Mouse (Mus musculus): ENCODE results near the gene Gsdma.
"Not testable (repeated sequence)": the region's sequence is repeated elsewhere in the genome, so short reads cannot be mapped to it uniquely, and the experiment has no call there.

The Gsdma gene

DNA sequence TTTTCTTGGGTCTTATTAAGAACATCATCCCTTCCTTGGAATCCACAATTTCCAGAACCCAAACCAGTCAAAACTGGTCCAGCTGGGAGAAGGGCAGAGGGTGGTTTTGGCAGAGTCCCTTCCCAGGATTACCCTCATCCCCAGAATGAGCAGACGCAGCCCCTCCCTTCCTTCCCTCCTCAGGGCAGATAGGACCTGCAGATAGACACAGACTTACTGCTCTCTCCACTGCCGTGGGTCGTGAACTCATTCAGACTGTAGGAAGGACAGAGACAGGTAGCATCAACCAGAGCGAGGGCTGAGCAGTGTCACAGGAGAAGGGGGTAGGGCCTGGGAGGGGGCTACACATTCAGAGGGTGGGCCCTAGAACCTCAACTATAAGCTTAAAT, 46.9 kb downstream of the Gsdma start:
- no peak for DNase-seq

DNA sequence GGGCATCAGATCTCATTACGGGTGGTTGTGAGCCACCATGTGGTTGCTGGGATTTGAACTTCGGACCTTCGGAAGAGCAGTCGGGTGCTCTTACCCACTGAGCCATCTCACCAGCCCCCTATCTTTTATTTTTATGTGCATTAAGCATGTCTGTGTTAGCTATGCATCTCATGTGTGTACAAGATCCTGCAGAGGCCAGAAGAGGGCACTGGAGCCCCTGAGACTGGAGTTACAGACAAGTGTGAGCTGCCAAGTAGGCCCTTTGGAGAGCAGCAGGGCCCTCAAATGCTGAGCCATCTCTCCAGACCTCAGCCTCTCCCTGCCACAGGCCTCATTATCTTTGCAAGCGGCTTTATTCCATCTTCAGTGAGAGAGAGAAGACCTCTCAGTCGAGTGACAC, 47.9 kb downstream of the Gsdma start:
- not testable (repeated sequence) for DNase-seq

DNA sequence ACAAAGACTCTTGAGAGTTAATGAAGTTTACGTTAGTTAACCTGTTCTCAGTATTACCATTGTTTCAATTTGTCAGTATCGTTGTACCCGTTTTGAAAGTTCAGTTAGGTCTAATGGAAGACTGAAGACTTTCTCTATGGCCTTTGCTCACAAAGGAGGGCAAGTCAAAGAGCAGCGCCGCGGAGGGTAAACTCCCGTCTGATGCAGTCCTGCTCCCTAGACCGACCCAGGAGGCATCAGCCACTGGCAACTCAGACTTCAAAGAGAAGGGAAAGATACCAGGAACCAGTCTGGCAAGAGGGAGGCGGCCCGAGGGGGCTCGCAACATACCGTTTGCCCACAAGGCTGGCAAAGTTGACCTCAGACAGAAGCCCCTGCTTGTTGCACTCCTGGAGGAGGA, 49.6 kb downstream of the Gsdma start:
- no peak for DNase-seq

DNA sequence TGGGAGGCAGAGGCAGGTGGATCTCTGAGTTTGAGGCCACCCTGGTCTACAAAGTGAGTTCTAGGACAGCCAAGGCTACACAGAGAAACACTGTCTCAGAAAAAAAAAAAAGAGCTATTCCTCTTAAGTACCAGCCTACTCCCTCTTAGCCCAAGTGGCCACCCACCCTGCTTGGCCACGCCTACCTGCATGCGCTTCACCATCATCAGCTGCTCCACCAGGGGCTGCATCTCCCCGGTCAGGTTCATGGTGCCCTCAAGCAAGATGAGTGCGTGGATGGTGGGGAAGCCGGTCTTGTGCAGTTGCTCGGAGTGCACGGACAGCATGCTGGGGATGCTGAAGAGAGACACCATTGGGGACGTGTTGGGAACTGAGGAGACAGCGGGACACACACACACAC, 51.8 kb downstream of the Gsdma start:
- DNase-seq, result no peak

DNA sequence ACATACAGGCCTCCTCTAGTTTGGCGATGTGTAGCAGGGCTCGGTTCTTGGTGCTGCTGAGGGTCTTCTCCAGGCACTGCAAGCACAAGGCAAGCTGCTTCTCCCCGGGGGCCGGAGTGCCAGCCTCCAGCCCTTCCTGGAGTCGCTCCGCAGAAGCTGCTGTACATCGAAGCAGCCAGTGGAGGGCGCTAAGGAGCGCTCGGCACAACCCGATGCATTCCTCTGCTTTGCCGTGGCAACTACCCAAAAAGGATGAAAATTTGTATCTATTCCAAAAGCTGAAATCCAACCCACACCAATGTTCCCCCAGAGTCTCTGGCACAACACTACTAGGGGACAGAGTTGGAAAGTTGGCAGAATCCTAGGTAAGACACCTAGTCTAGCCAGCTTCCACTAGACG, 53.8 kb downstream of the Gsdma start:
- DNase-seq, result peak; percentile 83

DNA sequence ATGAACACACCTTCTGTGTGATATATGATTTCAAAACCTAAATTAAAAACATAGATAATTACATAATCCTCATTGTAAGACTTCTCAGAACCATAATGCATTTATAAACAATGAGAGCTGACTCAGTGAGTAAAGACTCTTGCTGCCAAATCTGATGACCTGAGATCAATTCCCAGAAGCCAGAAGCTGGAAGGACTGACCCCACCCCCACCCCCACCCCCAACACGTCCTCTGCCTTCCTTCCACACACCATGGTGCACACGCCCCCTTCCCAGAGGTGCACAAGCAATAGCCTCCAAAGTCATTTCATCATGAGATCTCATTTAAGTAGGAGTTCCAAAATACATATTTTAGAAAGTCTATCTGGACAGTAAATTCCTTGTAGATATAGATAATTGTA, 56.6 kb downstream of the Gsdma start:
- DNase-seq, result no peak

DNA sequence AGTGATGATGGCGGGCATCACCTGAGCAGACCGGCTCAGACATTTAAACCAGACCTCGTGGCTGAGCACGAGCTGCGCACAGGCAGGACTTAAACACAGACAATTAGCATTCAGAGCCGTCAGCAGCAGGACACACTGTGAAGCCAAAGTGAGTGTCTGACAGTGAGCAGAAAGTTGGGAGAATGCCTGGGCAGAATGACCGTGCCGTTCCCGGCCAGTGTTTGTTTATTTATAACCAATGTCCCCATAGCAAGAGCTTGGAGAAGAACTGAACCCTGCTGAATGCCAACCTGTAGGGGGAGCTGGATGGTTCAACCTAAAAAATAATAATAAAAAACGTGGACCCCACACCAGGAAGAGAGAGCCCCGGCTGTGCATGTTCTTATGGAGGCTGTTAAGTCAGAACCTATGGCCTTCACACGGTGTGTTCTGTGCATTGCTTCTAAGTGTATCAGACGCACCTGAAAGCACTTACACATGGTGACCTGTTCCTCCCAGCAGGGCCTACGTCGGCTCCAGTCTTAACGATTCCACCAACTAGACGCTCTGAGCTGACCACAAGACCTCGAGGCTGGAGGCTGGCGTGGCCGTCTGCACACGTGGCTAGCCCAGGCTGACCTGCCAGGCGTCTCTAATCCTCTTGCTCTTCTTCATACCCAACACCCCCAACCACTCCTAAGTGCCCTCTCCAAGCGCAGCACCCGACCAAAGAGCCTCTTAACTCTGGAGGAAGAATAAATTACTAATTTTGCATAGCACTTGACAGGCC, 57.5 kb downstream of the Gsdma start:
- DNase-seq, result peak; percentile 74

DNA sequence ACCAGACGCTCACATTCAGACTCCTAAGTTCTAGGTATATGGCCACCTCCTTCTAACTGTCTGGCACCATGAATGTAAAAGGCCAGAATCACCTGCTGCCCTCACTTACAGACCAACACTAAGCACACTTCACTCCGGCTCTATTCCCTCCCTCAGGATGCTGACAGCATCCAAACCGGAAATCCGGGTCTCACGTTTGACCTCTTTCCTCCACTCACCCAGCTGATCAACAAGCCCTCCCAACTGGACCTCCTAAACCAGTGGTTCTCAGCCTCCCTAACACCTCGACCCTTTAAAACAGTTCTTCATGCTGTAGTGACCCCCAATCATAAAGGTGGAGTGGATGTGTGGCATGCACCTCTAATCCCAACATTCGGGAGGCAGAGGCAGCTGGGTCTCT, 58.9 kb downstream of the Gsdma start:
- DNase-seq, result no peak

DNA sequence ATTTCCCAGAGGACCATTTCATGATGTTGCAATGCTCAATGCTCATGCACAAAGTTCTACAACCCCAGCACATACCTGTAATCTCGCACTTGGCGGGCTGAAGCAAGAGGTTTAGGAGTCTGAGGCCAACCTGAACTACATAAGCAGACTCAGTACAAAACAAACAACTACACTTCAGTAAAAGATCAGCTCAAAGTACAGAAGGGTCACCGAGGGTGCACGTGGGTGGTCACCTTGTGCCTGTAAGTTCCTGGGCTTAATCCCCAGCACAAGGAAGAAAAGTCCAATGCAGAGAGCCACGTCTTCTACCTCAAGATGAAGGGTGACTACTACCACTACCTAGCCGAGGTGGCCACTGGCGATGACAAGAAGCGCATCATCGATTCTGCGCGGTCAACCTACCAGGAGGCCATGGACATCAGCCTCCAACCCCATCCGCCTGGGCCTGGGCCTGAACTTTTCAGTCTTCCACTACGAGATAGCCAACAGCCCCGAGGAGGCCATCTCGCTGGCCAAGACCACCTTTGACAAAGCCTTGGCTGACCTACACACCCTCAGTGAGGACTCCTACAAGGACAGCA, 61.9 kb downstream of the Gsdma start:
- DNase-seq, result no peak

Measured in right cerebral cortex, adult 18-20 months (tissue).